Mouse (Mus musculus) hindbrain, embryonic 14.5 days (tissue): ENCODE measurements around the gene Doc2g. TPM values are rescaled to one million over a fixed set of nuclear protein-coding genes. Genes with fewer than 3 reads are reported as not detected.
"Not testable (repeated sequence)": the region's sequence is repeated elsewhere in the genome, so short reads cannot be mapped to it uniquely, and the experiment has no call there.

Source experiments
- ATAC-seq: fragments of 200-750 bp; cut with Nextera tagmentation; 2 replicates; pipeline ENCODE4 v1.8.0; 2017; ENCODE audit warnings: moderate number of reproducible peaks, mild to moderate bottlenecking, moderate TSS enrichment, moderate library complexity; ENCODE audit not compliant: low FRiP score
- DNase-seq: peaks from one replicate; pipeline ENCODE4 v3.0.0-alpha.2; 2015; ENCODE audit warnings: low spot score
- H3K27ac ChIP-seq: fragments of 300-500 bp; sonication (generic); 2 replicates; pipeline ENCODE4 v1.5.1; 2014; ENCODE audit warnings: mild to moderate bottlenecking, moderate library complexity
- H3K27me3 ChIP-seq: fragments of 300-500 bp; sonication (generic); 2 replicates; pipeline ENCODE4 v1.6.1; 2014; ENCODE audit warnings: mild to moderate bottlenecking, low read length, mixed read lengths; ENCODE audit not compliant: control insufficient read depth, insufficient read depth
- H3K36me3 ChIP-seq: fragments of 300-500 bp; sonication (generic); replicated peaks from 2 replicates; pipeline ENCODE4 v1.6.1; 2014; ENCODE audit not compliant: control insufficient read depth, insufficient read depth
- H3K4me1 ChIP-seq: fragments of 300-500 bp; sonication (generic); replicated peaks from 2 replicates; pipeline ENCODE4 v1.6.1; 2014; ENCODE audit warnings: antibody characterized with exemption, low read length, mixed read lengths; ENCODE audit not compliant: control insufficient read depth, insufficient read depth
- H3K4me2 ChIP-seq: fragments of 300-500 bp; sonication (generic); replicated peaks from 2 replicates; pipeline ENCODE4 v1.6.1; 2014; ENCODE audit warnings: mild to moderate bottlenecking, moderate library complexity
- H3K4me3 ChIP-seq: fragments of 300-500 bp; sonication (generic); replicated peaks from 2 replicates; pipeline ENCODE4 v1.5.1; 2014; ENCODE audit warnings: mild to moderate bottlenecking, low read length
- H3K9ac ChIP-seq: fragments of 300-500 bp; sonication (generic); 2 replicates; pipeline ENCODE4 v1.6.1; 2014
- H3K9me3 ChIP-seq: fragments of 300-500 bp; sonication (generic); 2 replicates; pipeline ENCODE4 v1.6.1; 2016; ENCODE audit warnings: low read length; ENCODE audit not compliant: control insufficient read depth
- WGBS: fragments of 180-500 bp; shearing (Covaris S2); extraction: QIAGEN DNeasy Blood & Tissue Kit; methylation state at CpG from one replicate; pipeline ENCODE4 v1.1.7; 2014; 5-methylcytosine and 5-hydroxymethylcytosine counted together
- polyA plus RNA-seq: library from polyadenylated mRNA; unstranded; fragments of >200 nt; fragmentation: Nextera tagmentation; extraction: Ambion mirVana; gene quantifications from 2 replicates; pipeline ENCODE4 v1.2.1, GENCODE M21; 2014

Doc2g gene
- polyA plus RNA-seq, 1 experiment from 2014 or later, result 5.0 TPM

- Histone ChIP-seq H3K27me3 (no peaks in the 10 kb centered on the region), H3K36me3 (no peaks in the 10 kb centered on the region), H3K4me2 (no peak overlapping the region), H3K4me3 (no peak overlapping the region), H3K27ac (no peak overlapping the region), H3K4me1 (no peaks in the 10 kb centered on the region), H3K9me3 (no peaks in the 10 kb centered on the region), H3K9ac (no peak overlapping the region)
- DNase-seq, result no peak
- no peak for ATAC-seq
- 77% methylated on average over 4 of the region's 4 CpGs for WGBS
Measured at GRCm38 (mm10) chr19:3964030-3964429, 39.1 kb upstream of the Doc2g start.

GRCm38 (mm10) chr19:3966330-3967075 lies 36.6 kb upstream of the Doc2g start:
- ATAC-seq, result no peak
- no peak overlapping the region for H3K9ac ChIP-seq
- no peaks in the 10 kb centered on the region for H3K36me3 ChIP-seq
- no peak overlapping the region for H3K4me3 ChIP-seq
- no peaks in the 10 kb centered on the region for H3K9me3 ChIP-seq
- H3K27me3 ChIP-seq, result no peaks in the 10 kb centered on the region
- no peak for DNase-seq
- 65% methylated on average over 11 of the region's 11 CpGs for WGBS
- H3K4me2 ChIP-seq, result no peak overlapping the region
- no peak overlapping the region for H3K27ac ChIP-seq
- no peaks in the 10 kb centered on the region for H3K4me1 ChIP-seq

- Histone ChIP-seq H3K4me2 (no peak overlapping the region), H3K36me3 (no peaks in the 10 kb centered on the region), H3K4me1 (no peaks in the 10 kb centered on the region), H3K9me3 (no peaks in the 10 kb centered on the region), H3K9ac (no peak overlapping the region), H3K27ac (no peak overlapping the region), H3K4me3 (no peak overlapping the region), H3K27me3 (no peaks in the 10 kb centered on the region)
- WGBS, result 65% methylated on average over 3 of the region's 3 CpGs
- DNase-seq, result no peak
- no peak for ATAC-seq
Measured at GRCm38 (mm10) chr19:3967258-3967657, 35.9 kb upstream of the Doc2g start.

- H3K4me2 ChIP-seq, result no peak within 1 kb of the TSS
- DNase-seq (no peak), ATAC-seq (no peak)
- no peaks in the 10 kb centered on the region for H3K36me3 ChIP-seq
- H3K9ac ChIP-seq, result no peak within 1 kb of the TSS
- H3K27me3 ChIP-seq, result no peaks in the 10 kb centered on the region
- no peak within 1 kb of the TSS for H3K4me3 ChIP-seq
- H3K9me3 ChIP-seq, result no peaks in the 10 kb centered on the region
- H3K4me1 ChIP-seq, result no peaks in the 10 kb centered on the region
- H3K27ac ChIP-seq, result no peak within 1 kb of the TSS
- WGBS, result 58% methylated on average over 9 of the region's 9 CpGs
Measured at GRCm38 (mm10) chr19:3972229-3972628, 30.9 kb upstream of the Doc2g start, which contains the start of gene Aldh3b2. Gene Aldh3b2, plus strand, starts transcription at chr19:3972328.

GRCm38 (mm10) chr19:3974608-3975007 lies 28.5 kb upstream of the Doc2g start:
- not testable (repeated sequence) for H3K4me2 ChIP-seq, H3K27ac ChIP-seq, H3K4me3 ChIP-seq, H3K9me3 ChIP-seq, ATAC-seq, DNase-seq, H3K4me1 ChIP-seq, H3K36me3 ChIP-seq, H3K27me3 ChIP-seq, H3K9ac ChIP-seq
- 83% methylated on average over 6 of the region's 6 CpGs for WGBS

GRCm38 (mm10) chr19:3975866-3976265 lies 27.2 kb upstream of the Doc2g start:
- DNase-seq (no peak), ATAC-seq (no peak)
- no peak overlapping the region for H3K4me2 ChIP-seq
- H3K4me3 ChIP-seq, result no peak overlapping the region
- no peak overlapping the region for H3K27ac ChIP-seq
- no peak overlapping the region for H3K9ac ChIP-seq
- no peaks in the 10 kb centered on the region for H3K27me3 ChIP-seq
- no peaks in the 10 kb centered on the region for H3K9me3 ChIP-seq
- H3K4me1 ChIP-seq, result no peaks in the 10 kb centered on the region
- 82% methylated on average over 2 of the region's 2 CpGs for WGBS
- no peaks in the 10 kb centered on the region for H3K36me3 ChIP-seq

GRCm38 (mm10) chr19:3980309-3980708 lies 22.8 kb upstream of the Doc2g start:
- 0 out of 2 replicates have a peak, but pooled peaks have one; percentile 46 for ATAC-seq
- DNase-seq, result peak; percentile 87
- no peak overlapping the region for H3K27ac ChIP-seq
- no peak overlapping the region for H3K9ac ChIP-seq
- H3K4me3 ChIP-seq, result no peak overlapping the region
- 17% methylated on average over 4 of the region's 4 CpGs for WGBS
- no peaks in the 10 kb centered on the region for H3K27me3 ChIP-seq
- no peak overlapping the region for H3K4me2 ChIP-seq
- no peaks in the 10 kb centered on the region for H3K4me1 ChIP-seq
- H3K36me3 ChIP-seq, result no peaks in the 10 kb centered on the region
- H3K9me3 ChIP-seq, result no peaks in the 10 kb centered on the region

- WGBS, result 81% methylated on average over 9 of the region's 9 CpGs
- Histone ChIP-seq H3K9me3 (no peaks in the 10 kb centered on the region), H3K9ac (no peak overlapping the region), H3K4me3 (no peak overlapping the region), H3K4me2 (no peak overlapping the region), H3K36me3 (no peaks in the 10 kb centered on the region), H3K27me3 (no peaks in the 10 kb centered on the region), H3K4me1 (no peaks in the 10 kb centered on the region), H3K27ac (no peak overlapping the region)
- ATAC-seq (no peak), DNase-seq (no peak)
Measured at GRCm38 (mm10) chr19:3980917-3981316, 22.2 kb upstream of the Doc2g start.

GRCm38 (mm10) chr19:3983527-3984200 lies 19.4 kb upstream of the Doc2g start:
- H3K27ac ChIP-seq, result no peak overlapping the region
- WGBS, result 32% methylated on average over 9 of the region's 9 CpGs
- 0 out of 2 replicates have a peak, but pooled peaks cover 3% of the 10 kb centered on the region for H3K4me1 ChIP-seq
- H3K9ac ChIP-seq, result no peak overlapping the region
- H3K4me2 ChIP-seq, result no peak overlapping the region
- DNase-seq (no peak), ATAC-seq (no peak)
- H3K9me3 ChIP-seq, result no peaks in the 10 kb centered on the region
- H3K4me3 ChIP-seq, result no peak overlapping the region
- H3K27me3 ChIP-seq, result no peaks in the 10 kb centered on the region
- H3K36me3 ChIP-seq, result no peaks in the 10 kb centered on the region
